Mouse (Mus musculus): ENCODE results near the gene Spaca4. TPM values are rescaled to one million over a fixed set of nuclear protein-coding genes. Genes with fewer than 3 reads are reported as not detected.

Spaca4 gene
- polyA plus RNA-seq, 1 experiment = not detected

DNA sequence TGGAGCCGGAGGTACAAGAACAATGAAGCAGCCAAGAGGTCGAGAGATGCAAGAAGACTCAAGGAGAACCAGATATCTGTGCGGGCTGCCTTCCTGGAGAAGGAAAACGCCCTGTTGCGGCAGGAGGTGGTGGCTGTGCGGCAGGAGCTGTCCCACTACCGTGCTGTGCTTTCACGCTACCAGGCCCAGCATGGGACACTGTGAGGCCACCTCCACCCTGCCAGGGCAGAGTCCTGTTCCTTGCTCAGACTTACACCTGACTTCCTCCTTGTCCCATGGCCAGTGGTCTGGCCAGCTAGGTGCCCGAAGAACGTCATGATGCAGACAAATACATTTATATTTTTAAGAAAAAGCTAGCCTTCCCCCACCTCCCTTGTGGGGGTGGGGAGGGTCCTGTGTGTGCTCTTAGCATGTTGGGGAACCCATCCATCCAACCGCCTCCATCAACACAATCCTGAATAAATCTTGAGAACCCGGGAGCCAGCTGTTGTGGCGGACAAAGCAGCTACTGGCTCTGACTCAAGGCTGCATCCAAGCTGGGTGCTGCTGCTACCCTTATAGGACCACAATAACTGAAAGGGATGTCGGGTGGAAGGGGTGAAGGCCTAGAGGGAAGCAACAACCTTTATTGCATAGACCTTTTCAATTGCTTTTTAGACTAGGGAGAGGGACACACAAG lies 15.8 kb downstream of the Spaca4 start:
- H3K27ac ChIP-seq (ENCODE audit: insufficient read depth, low read length) = no peak overlapping the region
- 91% methylated on average over 14 of the region's 14 CpGs for WGBS
- peaks cover 29% of the 10 kb centered on the region for H3K36me3 ChIP-seq (ENCODE audit: control insufficient read depth, insufficient read depth, low read length)
- H3K4me1 ChIP-seq (ENCODE audit: control insufficient read depth, insufficient read depth, insufficient read length) = peaks cover 15% of the 10 kb centered on the region
- no peak for TF ChIP-seq CTCF (IDR thresholded peaks at IDR 0.05; ENCODE audit: extremely low read depth, insufficient read depth, insufficient read length, insufficient replicate concordance)
- no peak for TF ChIP-seq POLR2A (IDR thresholded peaks at IDR 0.05; ENCODE audit: low read depth, low read length)
- H3K4me3 ChIP-seq (ENCODE audit: extremely low read depth, insufficient read depth, insufficient read length) = no peak overlapping the region
- no peak for DNase-seq (ENCODE audit: low read depth in 1 of 2, low spot score in 2 of 2)
- no peaks in the 10 kb centered on the region for H3K27me3 ChIP-seq (ENCODE audit: control insufficient read depth, insufficient read depth, low read length)

- H3K4me1 ChIP-seq (ENCODE audit: control insufficient read depth, insufficient read depth, insufficient read length) = peaks cover 18% of the 10 kb centered on the region
- WGBS = 85% methylated on average over 6 of the region's 6 CpGs
- no peaks in the 10 kb centered on the region for H3K27me3 ChIP-seq (ENCODE audit: control insufficient read depth, insufficient read depth, low read length)
- TF ChIP-seq POLR2A (IDR thresholded peaks at IDR 0.05; ENCODE audit: low read depth, low read length) (no peak), CTCF (IDR thresholded peaks at IDR 0.05; ENCODE audit: extremely low read depth, insufficient read depth, insufficient read length, insufficient replicate concordance) (no peak)
- H3K4me3 ChIP-seq (ENCODE audit: extremely low read depth, insufficient read depth, insufficient read length) = no peak overlapping the region
- H3K36me3 ChIP-seq (ENCODE audit: control insufficient read depth, insufficient read depth, low read length) = peaks cover 29% of the 10 kb centered on the region
- DNase-seq (ENCODE audit: low read depth in 1 of 2, low spot score in 2 of 2) = no peak
- no peak overlapping the region for H3K27ac ChIP-seq (ENCODE audit: insufficient read depth, low read length)
Measured at GRCm38 (mm10) chr7:45709036-45709435, 16.6 kb downstream of the Spaca4 start.

GRCm38 (mm10) chr7:45708221-45708761 lies 17.3 kb downstream of the Spaca4 start:
- no peaks in the 10 kb centered on the region for H3K27me3 ChIP-seq (ENCODE audit: control insufficient read depth, insufficient read depth, low read length)
- no peak for TF ChIP-seq POLR2A (IDR thresholded peaks at IDR 0.05; ENCODE audit: low read depth, low read length)
- no peak for TF ChIP-seq CTCF (IDR thresholded peaks at IDR 0.05; ENCODE audit: extremely low read depth, insufficient read depth, insufficient read length, insufficient replicate concordance)
- H3K4me3 ChIP-seq (ENCODE audit: extremely low read depth, insufficient read depth, insufficient read length) = peak overlapping the region; percentile 32
- peaks cover 27% of the 10 kb centered on the region for H3K36me3 ChIP-seq (ENCODE audit: control insufficient read depth, insufficient read depth, low read length)
- peaks cover 23% of the 10 kb centered on the region for H3K4me1 ChIP-seq (ENCODE audit: control insufficient read depth, insufficient read depth, insufficient read length)
- 25% methylated on average over 13 of the region's 13 CpGs for WGBS
- H3K27ac ChIP-seq (ENCODE audit: insufficient read depth, low read length) = peak overlapping the region; percentile 82
- no peak for DNase-seq (ENCODE audit: low read depth in 1 of 2, low spot score in 2 of 2)

GRCm38 (mm10) chr7:45707375-45707967 lies 18.1 kb downstream of the Spaca4 start:
- TF ChIP-seq POLR2A (IDR thresholded peaks at IDR 0.05; ENCODE audit: low read depth, low read length) (peak; percentile 20; the same call in 1 of the 2 replicates), CTCF (IDR thresholded peaks at IDR 0.05; ENCODE audit: extremely low read depth, insufficient read depth, insufficient read length, insufficient replicate concordance) (no peak)
- H3K4me3 ChIP-seq (ENCODE audit: extremely low read depth, insufficient read depth, insufficient read length) = peak overlapping the region; percentile 56
- H3K36me3 ChIP-seq (ENCODE audit: control insufficient read depth, insufficient read depth, low read length) = peaks cover 19% of the 10 kb centered on the region
- 0% methylated on average over 27 of the region's 27 CpGs for WGBS
- H3K4me1 ChIP-seq (ENCODE audit: control insufficient read depth, insufficient read depth, insufficient read length) = peaks cover 23% of the 10 kb centered on the region
- H3K27ac ChIP-seq (ENCODE audit: insufficient read depth, low read length) = peak overlapping the region; percentile 84
- peak; percentile 90 to 93 for DNase-seq (ENCODE audit: low read depth in 1 of 2, low spot score in 2 of 2)
- H3K27me3 ChIP-seq (ENCODE audit: control insufficient read depth, insufficient read depth, low read length) = no peaks in the 10 kb centered on the region

- Histone ChIP-seq H3K4me1 (ENCODE audit: control insufficient read depth, insufficient read depth, insufficient read length) (peaks cover 23% of the 10 kb centered on the region), H3K4me3 (ENCODE audit: extremely low read depth, insufficient read depth, insufficient read length) (peak overlapping the region; percentile 71), H3K27ac (ENCODE audit: insufficient read depth, low read length) (peak overlapping the region; percentile 84), H3K27me3 (ENCODE audit: control insufficient read depth, insufficient read depth, low read length) (no peaks in the 10 kb centered on the region), H3K36me3 (ENCODE audit: control insufficient read depth, insufficient read depth, low read length) (peaks cover 13% of the 10 kb centered on the region)
- no peak for TF ChIP-seq CTCF (IDR thresholded peaks at IDR 0.05; ENCODE audit: extremely low read depth, insufficient read depth, insufficient read length, insufficient replicate concordance)
- TF ChIP-seq POLR2A (IDR thresholded peaks at IDR 0.05; ENCODE audit: low read depth, low read length) = peak; percentile 44
- WGBS = under 1% methylated on average over 31 of the region's 45 CpGs
- peak; percentile 63 to 89 for DNase-seq (ENCODE audit: low read depth in 1 of 2, low spot score in 2 of 2)
Measured at GRCm38 (mm10) chr7:45706721-45707241, 18.8 kb downstream of the Spaca4 start.

GRCm38 (mm10) chr7:45705873-45706281 lies 19.7 kb downstream of the Spaca4 start:
- TF ChIP-seq POLR2A (IDR thresholded peaks at IDR 0.05; ENCODE audit: low read depth, low read length) = no peak
- TF ChIP-seq CTCF (IDR thresholded peaks at IDR 0.05; ENCODE audit: extremely low read depth, insufficient read depth, insufficient read length, insufficient replicate concordance) = no peak
- H3K27me3 ChIP-seq (ENCODE audit: control insufficient read depth, insufficient read depth, low read length) = no peaks in the 10 kb centered on the region
- peaks cover 6% of the 10 kb centered on the region for H3K36me3 ChIP-seq (ENCODE audit: control insufficient read depth, insufficient read depth, low read length)
- peak overlapping the region; percentile 71 for H3K4me3 ChIP-seq (ENCODE audit: extremely low read depth, insufficient read depth, insufficient read length)
- under 1% methylated on average over 7 of the region's 7 CpGs for WGBS
- DNase-seq (ENCODE audit: low read depth in 1 of 2, low spot score in 2 of 2) = no peak
- H3K27ac ChIP-seq (ENCODE audit: insufficient read depth, low read length) = peak overlapping the region; percentile 84
- H3K4me1 ChIP-seq (ENCODE audit: control insufficient read depth, insufficient read depth, insufficient read length) = peaks cover 23% of the 10 kb centered on the region
